In genomic region chr1:39105546-39106371, GRCm38 (mm10) we compare ENCODE assay signal across 9 mouse cellular contexts.
DNase-seq lines count a peak whose midpoint lies in the region; ATAC-seq lines count a peak whose summit lies in the region.
"Had no signal": no experiment of that assay in that cellular context is flagged by ENCODE, and none has a peak within 500 bp of the region (broad histone marks: within the 10 kb centered on the region; RNA-seq: fewer than 3 reads in every experiment).

No protein-coding gene starts in this region.

- H3K27me3 ChIP-seq in midbrain, embryonic 14.5 days (ENCODE audit: control insufficient read depth, insufficient read depth, low read length) = no peaks in the 10 kb centered on the region
- no peaks in the 10 kb centered on the region for H3K27me3 ChIP-seq in midbrain, embryonic 16.5 days (ENCODE audit: control insufficient read depth, insufficient read depth, low read depth, low read length)
- H3K27me3 ChIP-seq in embryonic facial prominence, embryonic 11.5 days (ENCODE audit: control insufficient read depth, insufficient read depth, low read length) = no peaks in the 10 kb centered on the region
- H3K27me3 ChIP-seq: neural tube, embryonic 12.5 days had no signal

- H3K9ac ChIP-seq in midbrain, embryonic 14.5 days (replicated peaks; ENCODE audit: low read length) = no peak overlapping the region
- no peak overlapping the region for H3K9ac ChIP-seq in midbrain, embryonic 16.5 days (ENCODE audit: low read depth, low read length)
- H3K9ac ChIP-seq in embryonic facial prominence, embryonic 11.5 days (replicated peaks; ENCODE audit: low read length) = no peak overlapping the region
- H3K9ac ChIP-seq: neural tube, embryonic 12.5 days had no signal

- H3K36me3 ChIP-seq in midbrain, embryonic 14.5 days (ENCODE audit: control insufficient read depth, insufficient read depth, low read length) = no peaks in the 10 kb centered on the region
- H3K36me3 ChIP-seq in midbrain, embryonic 16.5 days (ENCODE audit: control insufficient read depth, insufficient read depth, low read length) = no peaks in the 10 kb centered on the region
- H3K36me3 ChIP-seq in embryonic facial prominence, embryonic 11.5 days (replicated peaks; ENCODE audit: control insufficient read depth, insufficient read depth, low read depth, low read length) = no peaks in the 10 kb centered on the region
- H3K36me3 ChIP-seq: neural tube, embryonic 12.5 days had no signal

- DNase-seq in midbrain, embryonic 14.5 days = peak; percentile 2
- DNase-seq in embryonic facial prominence, embryonic 11.5 days (ENCODE audit: low spot score) = peak; percentile 55
- DNase-seq in heart, postnatal 10 days = peak; percentile 62 to 65
- peak; percentile 27 for DNase-seq in urinary bladder, adult 2 months (ENCODE audit: low spot score)
- DNase-seq in spleen, postnatal 4 days (ENCODE audit: low spot score in 2 of 2) = no peak
- DNase-seq in layer of hippocampus, adult 8-10 months (ENCODE audit: low spot score in 2 of 2) = no peak
- no peak for DNase-seq in frontal cortex, postnatal 10 days (ENCODE audit: low spot score in 2 of 2)

- H3K4me1 ChIP-seq in midbrain, embryonic 14.5 days (ENCODE audit: control insufficient read depth, insufficient read depth, low read length) = no peaks in the 10 kb centered on the region
- no peaks in the 10 kb centered on the region for H3K4me1 ChIP-seq in midbrain, embryonic 16.5 days (ENCODE audit: control insufficient read depth, insufficient read depth, low read length)
- no peaks in the 10 kb centered on the region for H3K4me1 ChIP-seq in embryonic facial prominence, embryonic 11.5 days (ENCODE audit: control insufficient read depth, insufficient read depth, low read length)
- H3K4me1 ChIP-seq: neural tube, embryonic 12.5 days had no signal

- no peak overlapping the region for H3K27ac ChIP-seq in midbrain, embryonic 14.5 days (replicated peaks; ENCODE audit: low read depth, low read length)
- no peak overlapping the region for H3K27ac ChIP-seq in midbrain, embryonic 16.5 days (ENCODE audit: low read length)
- H3K27ac ChIP-seq in embryonic facial prominence, embryonic 11.5 days (replicated peaks; ENCODE audit: low read depth, low read length) = no peak overlapping the region
- H3K27ac ChIP-seq: neural tube, embryonic 12.5 days had no signal

- H3K4me2 ChIP-seq in midbrain, embryonic 14.5 days (ENCODE audit: low read length) = no peak overlapping the region
- H3K4me2 ChIP-seq in midbrain, embryonic 16.5 days (ENCODE audit: low read length) = no peak overlapping the region
- no peak overlapping the region for H3K4me2 ChIP-seq in embryonic facial prominence, embryonic 11.5 days (ENCODE audit: low read depth, low read length)
- H3K4me2 ChIP-seq: neural tube, embryonic 12.5 days had no signal

- intact Hi-C loops in heart, postnatal 10 days (cut with DNase I) = loop anchor here (5.0 kb wide), 1 partner anchor 87 kb away; the partner anchor contains the start of gene Npas2

- H3K4me3 ChIP-seq in midbrain, embryonic 14.5 days (replicated peaks; ENCODE audit: low read depth, low read length) = no peak overlapping the region
- H3K4me3 ChIP-seq in midbrain, embryonic 16.5 days (ENCODE audit: low read depth, low read length) = no peak overlapping the region
- no peak overlapping the region for H3K4me3 ChIP-seq in embryonic facial prominence, embryonic 11.5 days (ENCODE audit: low read depth, low read length)
- H3K4me3 ChIP-seq: neural tube, embryonic 12.5 days had no signal

- no peaks in the 10 kb centered on the region for H3K9me3 ChIP-seq in midbrain, embryonic 14.5 days (ENCODE audit: control insufficient read depth, low read length)
- H3K9me3 ChIP-seq in midbrain, embryonic 16.5 days (replicated peaks; ENCODE audit: control insufficient read depth, low read length, poor library complexity, severe bottlenecking) = 0 out of 2 replicates have a peak, but pooled peaks cover 2% of the 10 kb centered on the region
- H3K9me3 ChIP-seq in embryonic facial prominence, embryonic 11.5 days (replicated peaks; ENCODE audit: control insufficient read depth, low read length) = no peaks in the 10 kb centered on the region
- H3K9me3 ChIP-seq: neural tube, embryonic 12.5 days had no signal

- ATAC-seq in midbrain, embryonic 14.5 days (ENCODE audit: low FRiP score, low TSS enrichment) = no peak
- no peak for ATAC-seq in midbrain, embryonic 16.5 days
- ATAC-seq in embryonic facial prominence, embryonic 11.5 days (replicated peaks; ENCODE audit: insufficient number of reproducible peaks, low FRiP score, low TSS enrichment, low read depth) = no peak

- 56% methylated on average over 17 of the region's 17 CpGs for WGBS in midbrain, embryonic 14.5 days
- WGBS in midbrain, embryonic 16.5 days = 56% methylated on average over 17 of the region's 17 CpGs
- 51% methylated on average over 17 of the region's 17 CpGs for WGBS in embryonic facial prominence, embryonic 11.5 days

Comparison
In these comparisons a context has a peak if more than half of its experiments do, and no peak if none do; other contexts are left out.
1. DNase-seq: peak in midbrain, embryonic 14.5 days (single experiment), embryonic facial prominence, embryonic 11.5 days (single experiment), heart, postnatal 10 days (2 of 2) and urinary bladder, adult 2 months (single experiment); none in spleen, postnatal 4 days (0 of 2), layer of hippocampus, adult 8-10 months (0 of 2) and frontal cortex, postnatal 10 days (0 of 2).